Mouse (Mus musculus) erythroblast, embryonic 14.5 days (primary cell): ENCODE data around the gene Acr.

Experiments used
- GATA1 ChIP-seq: IDR thresholded peaks from 2 replicates; pipeline ENCODE4 v1.6.1; 2012; ENCODE audit warnings: low read length, inconsistent platforms, mixed read lengths
- TAL1 ChIP-seq: IDR thresholded peaks from 3 replicates; pipeline ENCODE4 v1.6.1; 2012; ENCODE audit warnings: low read length, inconsistent platforms, mixed read lengths

DNA sequence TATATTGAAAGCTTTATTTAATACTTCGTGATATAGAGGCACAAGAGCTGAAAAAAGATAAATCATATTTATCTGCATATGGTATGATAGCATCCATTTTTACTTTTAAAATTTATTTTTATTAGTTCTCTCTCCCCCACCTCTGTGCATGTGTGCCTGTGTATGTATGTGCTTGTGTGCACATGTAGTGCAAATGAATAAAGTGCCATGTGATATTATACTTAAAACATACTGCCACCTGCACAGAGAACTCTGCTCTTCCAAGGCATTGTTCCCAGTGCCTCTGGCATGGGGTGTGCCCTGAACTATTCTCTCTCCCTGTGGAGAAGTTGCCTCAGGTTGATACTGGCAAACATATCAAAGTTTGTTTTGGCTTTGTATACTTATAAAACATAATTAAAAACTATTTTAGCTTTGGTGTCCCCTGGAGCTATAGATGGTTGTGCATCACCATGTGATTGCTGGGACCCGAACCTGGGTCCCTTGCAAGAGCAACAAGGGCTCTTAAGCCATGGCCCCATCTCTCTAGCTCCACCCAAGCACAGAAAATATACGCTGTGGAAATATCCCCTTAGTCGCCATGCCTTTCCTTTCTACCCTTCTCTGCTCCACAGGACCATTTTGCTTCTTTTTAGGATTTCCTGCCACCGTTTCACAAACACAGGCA lies 55.0 kb downstream of the Acr start:
- TF ChIP-seq TAL1 (no peak), GATA1 (no peak)
